Mouse (Mus musculus) stomach, postnatal 0 days (tissue): ENCODE results near the gene Htr2a.

Source experiments
- CTCF ChIP-seq: IDR thresholded peaks from 2 replicates; pipeline ENCODE4 v1.5.1; 2016; ENCODE audit warnings: antibody characterized with exemption, low read depth, mild to moderate bottlenecking, moderate library complexity
- EP300 ChIP-seq: optimal IDR thresholded peaks from 2 replicates; pipeline ENCODE3; 2016; ENCODE audit warnings: antibody characterized with exemption

- TF ChIP-seq EP300 (no peak), CTCF (no peak)
Observed at GRCm38 (mm10) chr14:74646107-74646793, 5.6 kb downstream of the Htr2a start.
